Mouse (Mus musculus): Measurements from ENCODE around the gene 2610528J11Rik. TPM values are rescaled to one million over a fixed set of nuclear protein-coding genes. Genes with fewer than 3 reads are reported as not detected.
A peak's percentile ranks its signal among the peaks of the same experiment; 100 is the strongest.
"Not testable (repeated sequence)": the region's sequence is repeated elsewhere in the genome, so short reads cannot be mapped to it uniquely, and the experiment has no call there.

The 2610528J11Rik gene
- polyA plus RNA-seq, 1 experiment from 2014 or later: 3.1 TPM

DNA sequence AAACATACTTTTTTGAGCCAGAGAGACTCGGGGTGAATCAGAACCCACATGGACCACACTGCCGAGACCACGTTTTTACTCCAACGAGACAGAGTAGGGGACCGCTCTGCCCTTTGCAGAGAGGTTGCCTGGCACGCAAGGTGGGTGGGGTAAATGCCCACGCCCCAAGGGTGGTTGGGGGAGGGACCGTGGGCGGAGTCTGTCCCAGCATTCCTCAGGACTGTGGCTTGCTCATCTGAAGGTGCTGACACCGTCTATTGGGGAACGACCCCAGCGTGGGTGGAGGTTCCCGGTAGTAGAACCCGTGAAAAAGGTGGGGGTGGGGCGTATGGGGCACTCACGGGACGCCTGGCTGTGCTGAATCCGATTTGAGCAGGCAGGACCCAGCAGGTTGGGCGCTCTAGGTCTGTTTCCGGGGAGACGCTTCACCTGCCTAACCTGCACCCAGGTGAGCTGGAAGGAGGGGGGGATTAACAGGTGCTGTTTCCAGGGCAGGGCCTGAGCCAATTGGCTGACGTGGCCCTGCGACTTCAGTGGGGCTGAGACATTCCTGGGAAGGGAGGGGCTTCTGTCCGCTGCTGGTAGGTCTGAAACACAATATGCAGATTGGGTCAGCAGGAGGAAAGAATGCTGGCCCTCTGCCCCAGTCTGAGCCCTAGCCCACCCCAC lies 16.9 kb downstream of the 2610528J11Rik start, which contains the start of gene Tmem125:
Tmem125 (minus strand) TSS at position 453 of the 669 bp plus-strand sequence.
- Histone ChIP-seq H3K9me3 (replicated peaks; ENCODE audit: control insufficient read depth, low read length) (no peaks in the 10 kb centered on the region), H3K4me1 (ENCODE audit: control insufficient read depth, insufficient read depth, low read length) (no peaks in the 10 kb centered on the region), H3K4me3 (ENCODE audit: low read depth, low read length) (peak within 1 kb of the TSS; percentile 23), H3K9ac (replicated peaks; ENCODE audit: low read length) (0 out of 2 replicates have a peak within 1 kb of the TSS, but pooled peaks have one; percentile 2), H3K27me3 (ENCODE audit: control insufficient read depth, insufficient read depth, low read length) (no peaks in the 10 kb centered on the region), H3K27ac (replicated peaks; ENCODE audit: low read depth, low read length) (no peak within 1 kb of the TSS), H3K4me2 (ENCODE audit: low read depth, low read length) (peak within 1 kb of the TSS; percentile 55), H3K36me3 (replicated peaks; ENCODE audit: control insufficient read depth, insufficient read depth, low read depth, low read length) (no peaks in the 10 kb centered on the region)
- 1% methylated on average over 24 of the region's 24 CpGs for WGBS
- DNase-seq (ENCODE audit: low spot score): peak; percentile 55
- peak; percentile 63; the same call in 1 of the 2 replicates for ATAC-seq (replicated peaks; ENCODE audit: insufficient number of reproducible peaks, low FRiP score, low TSS enrichment, low read depth)

GRCm38 (mm10) chr4:118544441-118545127 lies 17.8 kb downstream of the 2610528J11Rik start:
- no peak overlapping the region for H3K4me3 ChIP-seq (ENCODE audit: low read depth, low read length)
- ATAC-seq (replicated peaks; ENCODE audit: insufficient number of reproducible peaks, low FRiP score, low TSS enrichment, low read depth): no peak
- DNase-seq (ENCODE audit: low spot score): no peak
- no peaks in the 10 kb centered on the region for H3K4me1 ChIP-seq (ENCODE audit: control insufficient read depth, insufficient read depth, low read length)
- H3K36me3 ChIP-seq (replicated peaks; ENCODE audit: control insufficient read depth, insufficient read depth, low read depth, low read length): no peaks in the 10 kb centered on the region
- no peak overlapping the region for H3K27ac ChIP-seq (replicated peaks; ENCODE audit: low read depth, low read length)
- H3K27me3 ChIP-seq (ENCODE audit: control insufficient read depth, insufficient read depth, low read length): no peaks in the 10 kb centered on the region
- no peak overlapping the region for H3K9ac ChIP-seq (replicated peaks; ENCODE audit: low read length)
- 69% methylated on average over 14 of the region's 14 CpGs for WGBS
- H3K9me3 ChIP-seq (replicated peaks; ENCODE audit: control insufficient read depth, low read length): no peaks in the 10 kb centered on the region
- H3K4me2 ChIP-seq (ENCODE audit: low read depth, low read length): no peak overlapping the region

GRCm38 (mm10) chr4:118547424-118548129 lies 20.8 kb downstream of the 2610528J11Rik start:
- H3K9ac ChIP-seq (replicated peaks; ENCODE audit: low read length); H3K4me3 ChIP-seq (ENCODE audit: low read depth, low read length); H3K36me3 ChIP-seq (replicated peaks; ENCODE audit: control insufficient read depth, insufficient read depth, low read depth, low read length); H3K4me1 ChIP-seq (ENCODE audit: control insufficient read depth, insufficient read depth, low read length); H3K9me3 ChIP-seq (replicated peaks; ENCODE audit: control insufficient read depth, low read length); DNase-seq (ENCODE audit: low spot score); H3K27ac ChIP-seq (replicated peaks; ENCODE audit: low read depth, low read length); ATAC-seq (replicated peaks; ENCODE audit: insufficient number of reproducible peaks, low FRiP score, low TSS enrichment, low read depth); H3K27me3 ChIP-seq (ENCODE audit: control insufficient read depth, insufficient read depth, low read length); H3K4me2 ChIP-seq (ENCODE audit: low read depth, low read length): not testable (repeated sequence)
- 89% methylated on average over 22 of the region's 23 CpGs for WGBS

DNA sequence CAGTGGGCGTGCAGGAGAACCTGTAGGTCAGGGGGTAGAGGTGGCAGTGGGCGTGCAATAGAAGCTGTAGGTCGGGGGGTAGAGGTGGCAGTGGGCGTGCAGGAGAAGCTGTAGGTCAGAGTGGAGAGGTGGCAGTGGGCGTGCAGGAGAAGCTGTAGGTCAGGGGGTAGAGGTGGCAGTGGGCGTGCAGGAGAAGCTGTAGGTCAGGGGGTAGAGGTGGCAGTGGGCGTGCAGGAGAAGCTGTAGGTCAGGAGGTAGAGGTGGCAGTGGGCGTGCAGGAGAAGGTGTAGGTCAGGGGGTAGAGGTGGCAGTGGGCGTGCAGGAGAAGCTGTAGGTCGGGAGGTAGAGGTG lies 21.3 kb downstream of the 2610528J11Rik start:
- not testable (repeated sequence) for H3K9ac ChIP-seq (replicated peaks; ENCODE audit: low read length); H3K36me3 ChIP-seq (replicated peaks; ENCODE audit: control insufficient read depth, insufficient read depth, low read depth, low read length); H3K27ac ChIP-seq (replicated peaks; ENCODE audit: low read depth, low read length); H3K4me2 ChIP-seq (ENCODE audit: low read depth, low read length); H3K9me3 ChIP-seq (replicated peaks; ENCODE audit: control insufficient read depth, low read length); H3K27me3 ChIP-seq (ENCODE audit: control insufficient read depth, insufficient read depth, low read length); H3K4me1 ChIP-seq (ENCODE audit: control insufficient read depth, insufficient read depth, low read length); ATAC-seq (replicated peaks; ENCODE audit: insufficient number of reproducible peaks, low FRiP score, low TSS enrichment, low read depth); H3K4me3 ChIP-seq (ENCODE audit: low read depth, low read length)
- WGBS: 86% methylated on average over 10 of the region's 10 CpGs
- peak; percentile 64 for DNase-seq (ENCODE audit: low spot score)

DNA sequence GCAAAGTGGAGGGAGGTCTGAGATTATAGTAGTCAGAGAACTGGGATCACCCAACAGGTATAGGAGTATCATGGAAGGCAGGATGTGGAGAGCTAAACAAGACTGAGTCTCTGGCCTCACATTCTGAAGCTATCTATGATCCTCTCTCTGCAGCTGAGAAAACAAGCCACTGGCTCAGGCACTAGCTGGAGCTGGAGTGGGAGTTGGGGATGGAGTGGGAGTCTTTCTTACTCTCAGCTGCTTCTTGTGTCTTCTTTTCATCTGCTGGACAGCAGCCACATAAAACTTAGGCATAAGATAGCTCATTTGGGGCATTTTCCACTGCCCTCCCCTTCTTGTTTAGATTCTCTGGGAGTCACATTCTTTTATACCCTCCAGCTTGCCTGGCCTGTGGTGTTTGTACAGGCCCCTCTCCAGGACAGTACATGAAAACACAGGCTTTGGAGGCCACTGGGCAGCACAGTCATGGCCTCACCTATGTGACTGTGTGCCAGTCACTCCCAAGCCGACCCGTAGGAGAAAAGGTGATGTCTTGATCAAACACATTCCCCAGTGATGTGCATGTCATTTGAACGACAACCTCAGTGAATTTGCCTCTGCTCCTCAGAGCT lies 26.3 kb downstream of the 2610528J11Rik start:
- Histone ChIP-seq H3K9ac (replicated peaks; ENCODE audit: low read length) (no peak overlapping the region), H3K4me3 (ENCODE audit: low read depth, low read length) (no peak overlapping the region), H3K4me2 (ENCODE audit: low read depth, low read length) (no peak overlapping the region), H3K9me3 (replicated peaks; ENCODE audit: control insufficient read depth, low read length) (no peaks in the 10 kb centered on the region), H3K27ac (replicated peaks; ENCODE audit: low read depth, low read length) (no peak overlapping the region), H3K36me3 (replicated peaks; ENCODE audit: control insufficient read depth, insufficient read depth, low read depth, low read length) (no peaks in the 10 kb centered on the region), H3K27me3 (ENCODE audit: control insufficient read depth, insufficient read depth, low read length) (no peaks in the 10 kb centered on the region), H3K4me1 (ENCODE audit: control insufficient read depth, insufficient read depth, low read length) (no peaks in the 10 kb centered on the region)
- ATAC-seq (replicated peaks; ENCODE audit: insufficient number of reproducible peaks, low FRiP score, low TSS enrichment, low read depth) (no peak), DNase-seq (ENCODE audit: low spot score) (no peak)
- WGBS: 86% methylated on average over 3 of the region's 3 CpGs

- no peak overlapping the region for H3K9ac ChIP-seq (replicated peaks; ENCODE audit: low read length)
These were observed 37.5 kb downstream of the 2610528J11Rik start for GRCm38 (mm10) chr4:118564062-118564925.

GRCm38 (mm10) chr4:118564926-118565279 lies 38.1 kb downstream of the 2610528J11Rik start:
- no peak for DNase-seq (ENCODE audit: low spot score)
- Histone ChIP-seq H3K4me1 (ENCODE audit: control insufficient read depth, insufficient read depth, low read length) (no peaks in the 10 kb centered on the region), H3K4me3 (ENCODE audit: low read depth, low read length) (no peak overlapping the region), H3K9ac (replicated peaks; ENCODE audit: low read length) (no peak overlapping the region), H3K27me3 (ENCODE audit: control insufficient read depth, insufficient read depth, low read length) (no peaks in the 10 kb centered on the region), H3K36me3 (replicated peaks; ENCODE audit: control insufficient read depth, insufficient read depth, low read depth, low read length) (no peaks in the 10 kb centered on the region), H3K27ac (replicated peaks; ENCODE audit: low read depth, low read length) (no peak overlapping the region), H3K9me3 (replicated peaks; ENCODE audit: control insufficient read depth, low read length) (no peaks in the 10 kb centered on the region), H3K4me2 (ENCODE audit: low read depth, low read length) (no peak overlapping the region)
- WGBS: 72% methylated on average over 3 of the region's 3 CpGs
- no peak for ATAC-seq (replicated peaks; ENCODE audit: insufficient number of reproducible peaks, low FRiP score, low TSS enrichment, low read depth)

More at GRCm38 (mm10) chr4:118564062-118564925, 37.5 kb downstream of the 2610528J11Rik start:
- Histone ChIP-seq H3K27ac (replicated peaks; ENCODE audit: low read depth, low read length) (no peak overlapping the region), H3K4me1 (ENCODE audit: control insufficient read depth, insufficient read depth, low read length) (no peaks in the 10 kb centered on the region), H3K4me3 (ENCODE audit: low read depth, low read length) (no peak overlapping the region), H3K4me2 (ENCODE audit: low read depth, low read length) (no peak overlapping the region), H3K9me3 (replicated peaks; ENCODE audit: control insufficient read depth, low read length) (no peaks in the 10 kb centered on the region), H3K36me3 (replicated peaks; ENCODE audit: control insufficient read depth, insufficient read depth, low read depth, low read length) (no peaks in the 10 kb centered on the region), H3K27me3 (ENCODE audit: control insufficient read depth, insufficient read depth, low read length) (no peaks in the 10 kb centered on the region)
- DNase-seq (ENCODE audit: low spot score) (no peak), ATAC-seq (replicated peaks; ENCODE audit: insufficient number of reproducible peaks, low FRiP score, low TSS enrichment, low read depth) (0 out of 2 replicates have a peak, but pooled peaks have one; percentile 41)
- 79% methylated on average over 13 of the region's 13 CpGs for WGBS

Data from embryonic facial prominence, embryonic 11.5 days (tissue).